Mouse (Mus musculus): ENCODE data around the gene Crocc.

Crocc gene

GRCm38 (mm10) chr4:140986024-140986710 lies 74.2 kb downstream of the Crocc start:
- no peak for DNase-seq (ENCODE audit: low read depth)

GRCm38 (mm10) chr4:140984544-140984943 lies 75.8 kb downstream of the Crocc start:
- no peak for DNase-seq (ENCODE audit: low read depth)

GRCm38 (mm10) chr4:140983442-140983841 lies 76.9 kb downstream of the Crocc start:
- peak; percentile 70 for DNase-seq (ENCODE audit: low read depth)

GRCm38 (mm10) chr4:140982808-140983207 lies 77.5 kb downstream of the Crocc start:
- DNase-seq (ENCODE audit: low read depth): no peak

- DNase-seq (ENCODE audit: low read depth): no peak
Observed at GRCm38 (mm10) chr4:140981605-140982004, 78.7 kb downstream of the Crocc start.

GRCm38 (mm10) chr4:140977886-140978692 lies 82.3 kb downstream of the Crocc start:
- DNase-seq (ENCODE audit: low read depth): no peak

GRCm38 (mm10) chr4:140977278-140977677 lies 83.1 kb downstream of the Crocc start:
- DNase-seq (ENCODE audit: low read depth): no peak

- DNase-seq (ENCODE audit: low read depth): no peak
Observed at GRCm38 (mm10) chr4:140975356-140975755, 85.0 kb downstream of the Crocc start.

GRCm38 (mm10) chr4:140974408-140974807 lies 85.9 kb downstream of the Crocc start:
- no peak for DNase-seq (ENCODE audit: low read depth)

- no peak for DNase-seq (ENCODE audit: low read depth)
Observed at GRCm38 (mm10) chr4:140971691-140972090, 88.7 kb downstream of the Crocc start.

GRCm38 (mm10) chr4:140967386-140968159 lies 92.8 kb downstream of the Crocc start:
- DNase-seq (ENCODE audit: low read depth): no peak

Data from c-Kit-positive CD71-negative TER-119-negative erythroid progenitor cells, embryonic 14.5 days (primary cell).